Mouse (Mus musculus): Measurements from ENCODE around the gene Ranbp3.

DNA sequence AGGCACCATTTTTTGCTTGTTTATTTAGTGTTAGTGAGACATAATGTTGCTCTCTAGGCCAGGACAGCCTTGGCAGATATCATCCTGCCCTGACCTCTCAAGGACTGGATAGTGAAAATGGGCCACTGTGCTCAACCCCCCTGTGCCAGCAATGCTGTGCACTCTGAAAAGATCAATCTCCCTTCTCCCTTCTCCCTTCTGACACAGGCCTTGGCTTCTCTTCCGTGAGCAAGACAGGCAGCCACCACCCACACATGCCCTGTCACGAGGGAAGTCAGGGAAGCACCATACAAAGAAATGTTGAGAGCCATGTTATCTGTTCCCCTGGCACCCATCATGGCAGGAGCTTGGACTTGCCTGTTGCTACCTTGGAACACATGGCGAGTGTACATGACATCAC is 17.8 kb upstream of the Ranbp3 start:
- TF ChIP-seq CTCF (IDR thresholded peaks at IDR 0.05; ENCODE audit: low read depth) (no peak), EP300 (IDR thresholded peaks at IDR 0.05; ENCODE audit: low read depth) (no peak)

Measured in liver, postnatal 0 days (tissue).